Mouse (Mus musculus): ENCODE results near the gene Tmppe. TPM values are rescaled to one million over a fixed set of nuclear protein-coding genes. Genes with fewer than 3 reads are reported as not detected.

Tmppe gene
- 7.6 to 11.6 TPM (median 10.0 TPM) in 4 replicates for total RNA-seq (2023; ENCODE audit: inconsistent age)

DNA sequence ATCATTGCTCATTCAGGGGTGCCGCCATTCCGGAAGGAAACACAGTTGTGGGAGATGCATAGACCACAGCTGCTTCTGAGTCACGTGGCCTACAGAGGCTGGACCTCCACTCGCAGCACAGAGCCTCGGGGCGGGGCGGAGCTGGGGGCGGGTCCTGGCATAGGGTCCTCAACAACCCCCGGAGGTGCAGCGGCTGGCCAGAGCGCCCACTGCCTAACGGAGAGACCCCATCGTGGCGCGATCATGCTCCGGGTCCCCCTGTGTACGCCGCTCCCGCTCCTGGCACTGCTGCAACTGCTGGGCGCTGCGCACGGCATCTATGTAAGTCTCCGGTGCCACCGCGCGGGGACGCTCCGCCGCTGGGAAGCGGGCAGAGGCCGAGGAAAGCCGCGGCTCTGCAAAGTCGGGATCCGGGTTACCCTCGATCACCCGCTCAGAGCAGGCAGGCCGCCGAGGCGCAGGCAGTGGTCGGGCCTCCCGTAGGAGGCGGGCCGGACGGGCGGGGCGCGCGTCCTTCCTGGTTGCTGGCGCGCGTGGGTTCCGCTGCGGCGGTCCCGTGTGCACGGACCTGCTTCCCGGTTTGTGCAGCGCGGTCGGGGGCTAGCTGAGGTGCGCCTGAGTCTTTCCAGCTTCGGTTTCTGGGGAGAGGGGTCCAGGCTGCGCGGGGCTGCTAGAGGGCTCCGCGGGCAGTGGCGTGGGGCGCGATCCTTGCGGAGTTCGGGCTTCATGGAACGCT lies at the start of gene Tmppe, which contains the start of gene Glb1:
Gene Tmppe (plus strand): TSS at position 157 of the 736 bp plus-strand sequence.
Gene Glb1 (plus strand): TSS at position 128 of the 736 bp plus-strand sequence.

DNA sequence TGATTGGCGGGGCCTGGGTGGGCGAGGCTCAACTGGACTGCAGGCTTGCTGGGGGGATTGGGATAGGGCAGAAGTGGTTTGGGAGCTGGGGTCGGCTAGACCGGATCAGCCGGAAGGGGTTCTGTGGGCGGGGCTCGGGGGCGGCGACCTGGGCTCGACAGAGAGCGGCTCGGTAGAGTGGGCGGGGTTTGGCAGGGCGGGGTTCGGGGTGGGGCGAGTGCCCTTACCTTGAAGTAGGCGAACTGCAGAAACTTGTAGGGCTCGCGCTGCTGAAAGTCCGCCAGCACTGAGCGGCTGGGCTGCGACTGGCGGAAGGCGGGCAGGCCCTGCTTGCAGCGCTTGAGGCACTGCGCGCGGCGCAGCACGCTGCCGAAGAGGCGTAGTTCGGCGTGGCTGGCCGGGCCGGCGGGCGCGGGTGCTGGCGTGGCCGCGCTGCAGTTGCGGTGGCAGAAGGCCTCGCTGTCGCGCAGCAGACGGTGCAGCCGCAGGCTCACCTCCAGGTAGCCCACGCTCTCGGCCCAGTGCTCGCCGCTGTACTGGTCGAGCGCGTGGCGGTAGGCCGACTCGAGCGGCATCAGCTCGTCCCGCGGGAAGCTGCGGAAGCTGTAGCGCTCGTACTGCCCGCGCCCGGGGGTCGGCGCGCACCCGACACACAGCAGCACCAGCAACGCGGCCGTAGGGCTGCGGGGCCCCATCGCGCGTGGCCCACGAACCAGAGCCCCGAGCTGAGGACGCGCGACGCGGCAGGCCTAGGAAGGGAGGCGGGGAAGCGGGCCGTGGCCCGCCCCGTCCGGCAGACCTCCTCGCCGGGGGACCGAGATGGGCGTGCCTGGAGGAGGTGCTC lies 10.8 kb upstream of the Tmppe start, which contains the start of gene Crtap:
Gene Crtap (minus strand): TSS at position 771 of the 844 bp plus-strand sequence.

Other genes starting within 250 kb of the Tmppe start
- 2.1 to 4.5 TPM in 2 of 4 replicates, not detected in the others for gene Bcl2a1c, start 71.0 kb upstream of the Tmppe start, total RNA-seq (2023; ENCODE audit: inconsistent age)
- 5.1 to 9.0 TPM (median 7.1 TPM) in 4 replicates for gene Crtap, start 10.4 kb upstream of the Tmppe start, total RNA-seq (2023; ENCODE audit: inconsistent age)
- 19.6 to 24.1 TPM (median 21.5 TPM) in 4 replicates for gene Glb1, start within 50 bp of the Tmppe start, total RNA-seq (2023; ENCODE audit: inconsistent age)
- not detected in 4 replicates for gene Ccr4, start 103.8 kb downstream of the Tmppe start, total RNA-seq (2023; ENCODE audit: inconsistent age)
- gene C130032M10Rik, start 114.6 kb downstream of the Tmppe start, total RNA-seq (2023; ENCODE audit: inconsistent age): not detected in 4 replicates
- gene Trim71, start 163.3 kb downstream of the Tmppe start, total RNA-seq (2023; ENCODE audit: inconsistent age): not detected in 4 replicates
- gene Cnot10, start 239.1 kb downstream of the Tmppe start, total RNA-seq (2023; ENCODE audit: inconsistent age): 67.6 to 83.7 TPM (median 72.8 TPM) in 4 replicates

All from B cell, adult (primary cell).